Mouse (Mus musculus): Measurements from ENCODE around the gene Adamts20.

DNA sequence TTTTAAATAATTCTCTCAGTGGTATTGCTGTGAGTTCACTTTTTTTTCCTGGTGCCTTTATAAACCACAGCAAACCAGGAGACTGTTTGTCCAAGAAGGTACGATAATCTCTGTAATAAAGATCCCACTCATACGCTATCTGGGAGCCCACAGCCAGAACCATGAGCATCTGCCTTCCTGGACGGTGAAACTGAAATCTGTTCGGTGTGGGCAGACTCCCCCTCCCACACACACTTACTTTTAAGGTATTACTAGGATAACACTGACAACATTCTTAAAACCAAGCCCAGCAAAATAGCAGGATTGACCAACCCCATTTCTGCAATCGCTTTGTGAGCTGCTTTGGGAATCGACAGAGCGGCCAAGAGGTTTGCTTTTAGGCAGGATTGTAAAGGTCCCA is 155.5 kb downstream of the Adamts20 start:
- TF ChIP-seq CTCF (IDR thresholded peaks at IDR 0.05; ENCODE audit: low read depth) (no peak), EP300 (optimal IDR thresholded peaks at IDR 0.05) (no peak)

All from stomach, postnatal 0 days (tissue).